Mouse (Mus musculus) E14TG2a.4 (cell line): ENCODE measurements at regions not wholly inside any gene's neighbourhood (a gene's known extent, or its start where the extent isn't known, plus 50 kb on each side); places are given as distances from the start of the nearest gene placed in this dataset.

Source experiments
- CTCF ChIP-seq: conservative IDR thresholded peaks from 2 replicates; pipeline ENCODE4 v1.5.1; 2014; ENCODE audit warnings: low read length
- NANOG ChIP-seq: IDR thresholded peaks from 2 replicates; pipeline ENCODE4 v1.6.1; 2014; ENCODE audit warnings: borderline replicate concordance, low read length, mixed read lengths
- POU5F1 ChIP-seq: IDR thresholded peaks from 2 replicates; pipeline ENCODE4 v1.6.1; 2014; ENCODE audit warnings: low read length, borderline replicate concordance

GRCm38 (mm10) chr16:5629996-5630395 is 255.2 kb upstream of the Rbfox1 start:
- TF ChIP-seq CTCF (no peak), POU5F1 (no peak), NANOG (no peak)
